Mouse (Mus musculus): ENCODE results near the gene Ksr1.

Ksr1 gene

GRCm38 (mm10) chr11:79099032-79099431 lies 47.2 kb downstream of the Ksr1 start:
- in situ Hi-C loops (cut with MboI; ENCODE audit: unreplicated experiment in 2 of 2), result no loop called here

- in situ Hi-C loops (cut with MboI; ENCODE audit: unreplicated experiment in 2 of 2), result no loop called here
These were observed 48.5 kb downstream of the Ksr1 start for GRCm38 (mm10) chr11:79097736-79098135.

- in situ Hi-C loops (cut with MboI; ENCODE audit: unreplicated experiment in 2 of 2), result no loop called here
These were observed 49.5 kb downstream of the Ksr1 start for GRCm38 (mm10) chr11:79096673-79097072.

- in situ Hi-C loops (cut with MboI; ENCODE audit: unreplicated experiment in 2 of 2), result no loop called here
These were observed 50.5 kb downstream of the Ksr1 start for GRCm38 (mm10) chr11:79095713-79096112.

GRCm38 (mm10) chr11:79094727-79095126 lies 51.5 kb downstream of the Ksr1 start:
- in situ Hi-C loops (cut with MboI; ENCODE audit: unreplicated experiment in 2 of 2), result no loop called here

GRCm38 (mm10) chr11:79093986-79094695 lies 52.1 kb downstream of the Ksr1 start:
- in situ Hi-C loops (cut with MboI; ENCODE audit: unreplicated experiment in 2 of 2), result no loop called here

GRCm38 (mm10) chr11:79093386-79093906 lies 52.8 kb downstream of the Ksr1 start:
- in situ Hi-C loops (cut with MboI; ENCODE audit: unreplicated experiment in 2 of 2), result no loop called here

GRCm38 (mm10) chr11:79092802-79093201 lies 53.4 kb downstream of the Ksr1 start:
- in situ Hi-C loops (cut with MboI; ENCODE audit: unreplicated experiment in 2 of 2), result no loop called here

GRCm38 (mm10) chr11:79092245-79092644 lies 54.0 kb downstream of the Ksr1 start:
- in situ Hi-C loops (cut with MboI; ENCODE audit: unreplicated experiment in 2 of 2), result no loop called here

- in situ Hi-C loops (cut with MboI; ENCODE audit: unreplicated experiment in 2 of 2), result no loop called here
These were observed 56.5 kb downstream of the Ksr1 start for GRCm38 (mm10) chr11:79089756-79090155.

- in situ Hi-C loops (cut with MboI; ENCODE audit: unreplicated experiment in 2 of 2), result no loop called here
These were observed 57.2 kb downstream of the Ksr1 start for GRCm38 (mm10) chr11:79089027-79089426.

GRCm38 (mm10) chr11:79088325-79088724 lies 57.9 kb downstream of the Ksr1 start:
- in situ Hi-C loops (cut with MboI; ENCODE audit: unreplicated experiment in 2 of 2), result no loop called here

- in situ Hi-C loops (cut with MboI; ENCODE audit: unreplicated experiment in 2 of 2), result no loop called here
These were observed 58.4 kb downstream of the Ksr1 start for GRCm38 (mm10) chr11:79087731-79088311.

GRCm38 (mm10) chr11:79086787-79087186 lies 59.4 kb downstream of the Ksr1 start:
- in situ Hi-C loops (cut with MboI; ENCODE audit: unreplicated experiment in 2 of 2), result no loop called here

GRCm38 (mm10) chr11:79085059-79085458 lies 61.1 kb downstream of the Ksr1 start:
- in situ Hi-C loops (cut with MboI; ENCODE audit: unreplicated experiment in 2 of 2), result no loop called here

- in situ Hi-C loops (cut with MboI; ENCODE audit: unreplicated experiment in 2 of 2), result no loop called here
These were observed 63.2 kb downstream of the Ksr1 start for GRCm38 (mm10) chr11:79083018-79083441.

- in situ Hi-C loops (cut with MboI; ENCODE audit: unreplicated experiment in 2 of 2), result no loop called here
These were observed 65.0 kb downstream of the Ksr1 start for GRCm38 (mm10) chr11:79080965-79081891.

GRCm38 (mm10) chr11:79080081-79080480 lies 66.1 kb downstream of the Ksr1 start:
- in situ Hi-C loops (cut with MboI; ENCODE audit: unreplicated experiment in 2 of 2), result no loop called here

- in situ Hi-C loops (cut with MboI; ENCODE audit: unreplicated experiment in 2 of 2), result no loop called here
These were observed 69.7 kb downstream of the Ksr1 start for GRCm38 (mm10) chr11:79076484-79076883.

GRCm38 (mm10) chr11:79075044-79075443 lies 71.2 kb downstream of the Ksr1 start:
- in situ Hi-C loops (cut with MboI; ENCODE audit: unreplicated experiment in 2 of 2), result no loop called here

GRCm38 (mm10) chr11:79074611-79075010 lies 71.6 kb downstream of the Ksr1 start:
- in situ Hi-C loops (cut with MboI; ENCODE audit: unreplicated experiment in 2 of 2), result no loop called here
